Mouse (Mus musculus) cerebellum, adult 8-10 months (tissue): ENCODE data around the gene Fcgrt.
A peak's percentile ranks its signal among the peaks of the same experiment; 100 is the strongest.
"Not testable (repeated sequence)": the region's sequence is repeated elsewhere in the genome, so short reads cannot be mapped to it uniquely, and the experiment has no call there.

Experiments
- DNase-seq: peaks from one replicate; pipeline ENCODE4 v3.0.0; 2022

Fcgrt gene

DNA sequence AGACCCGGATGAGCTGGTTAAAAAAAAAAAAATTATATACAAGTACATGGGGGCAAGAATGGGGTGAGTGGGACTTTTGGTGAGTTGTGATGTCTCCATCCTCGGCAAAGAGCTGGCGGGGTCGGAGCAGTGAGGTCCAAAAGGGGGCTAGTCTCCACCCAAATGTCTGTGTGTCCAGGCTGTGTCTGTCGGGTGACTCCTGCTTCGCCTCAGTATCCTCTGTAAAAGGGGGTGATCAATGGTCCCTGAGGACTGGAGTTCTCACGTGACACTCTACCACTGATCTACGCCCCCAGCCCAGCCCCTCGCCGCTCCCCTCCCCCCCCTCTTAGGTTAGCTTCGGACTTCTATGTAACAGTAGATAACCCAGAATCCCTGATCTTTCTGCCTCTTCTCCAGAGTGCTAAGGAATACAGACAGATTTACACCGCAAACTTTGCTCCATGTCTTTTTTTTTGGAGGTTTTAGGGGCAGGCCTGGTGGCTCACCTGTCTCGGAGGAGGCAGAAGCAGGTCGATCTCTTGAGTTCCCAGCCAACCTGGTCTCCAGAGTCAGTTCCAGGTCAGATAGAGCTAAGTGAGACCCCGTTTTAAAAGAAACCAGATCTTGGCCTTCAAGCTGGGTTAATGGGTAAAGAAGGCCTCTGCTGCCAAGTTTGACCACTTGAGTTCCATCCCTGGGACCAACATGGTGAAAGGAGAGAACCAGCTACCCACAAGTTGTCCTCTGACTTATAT lies 26.3 kb upstream of the Fcgrt start:
- peak; percentile 25 for DNase-seq

GRCm38 (mm10) chr7:45129318-45129717 lies 25.7 kb upstream of the Fcgrt start:
- no peak for DNase-seq

GRCm38 (mm10) chr7:45128624-45129246 lies 25.1 kb upstream of the Fcgrt start, which contains the start of gene Rpl13a:
TSS of gene Rpl13a (minus strand) at chr7:45128761.
- DNase-seq = peak; percentile 98

DNA sequence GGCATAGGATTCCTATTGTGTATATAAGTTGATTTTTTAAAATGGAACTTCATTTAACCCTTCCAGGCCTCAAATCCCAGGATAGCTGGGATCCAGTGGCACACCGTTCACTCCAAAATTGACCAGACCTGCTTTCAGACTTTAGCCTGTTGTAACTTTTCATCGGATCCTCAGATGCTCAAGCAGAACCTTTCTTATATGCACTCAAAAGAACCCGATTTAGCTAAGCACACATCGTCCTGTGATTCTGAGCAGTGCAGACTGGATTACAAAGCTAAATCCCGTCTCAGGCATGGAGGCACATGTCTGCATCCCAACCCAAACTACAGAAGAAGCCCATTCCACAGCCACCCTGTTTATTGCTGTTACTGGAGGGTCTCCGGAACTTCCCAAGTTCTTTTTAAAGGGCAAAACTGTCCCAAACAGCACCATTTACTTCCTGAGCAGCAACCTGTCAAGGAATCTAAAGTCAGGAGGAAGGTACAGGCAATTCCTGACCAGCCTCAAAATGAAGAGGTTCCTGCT lies 24.1 kb upstream of the Fcgrt start:
- DNase-seq = peak; percentile 17

DNA sequence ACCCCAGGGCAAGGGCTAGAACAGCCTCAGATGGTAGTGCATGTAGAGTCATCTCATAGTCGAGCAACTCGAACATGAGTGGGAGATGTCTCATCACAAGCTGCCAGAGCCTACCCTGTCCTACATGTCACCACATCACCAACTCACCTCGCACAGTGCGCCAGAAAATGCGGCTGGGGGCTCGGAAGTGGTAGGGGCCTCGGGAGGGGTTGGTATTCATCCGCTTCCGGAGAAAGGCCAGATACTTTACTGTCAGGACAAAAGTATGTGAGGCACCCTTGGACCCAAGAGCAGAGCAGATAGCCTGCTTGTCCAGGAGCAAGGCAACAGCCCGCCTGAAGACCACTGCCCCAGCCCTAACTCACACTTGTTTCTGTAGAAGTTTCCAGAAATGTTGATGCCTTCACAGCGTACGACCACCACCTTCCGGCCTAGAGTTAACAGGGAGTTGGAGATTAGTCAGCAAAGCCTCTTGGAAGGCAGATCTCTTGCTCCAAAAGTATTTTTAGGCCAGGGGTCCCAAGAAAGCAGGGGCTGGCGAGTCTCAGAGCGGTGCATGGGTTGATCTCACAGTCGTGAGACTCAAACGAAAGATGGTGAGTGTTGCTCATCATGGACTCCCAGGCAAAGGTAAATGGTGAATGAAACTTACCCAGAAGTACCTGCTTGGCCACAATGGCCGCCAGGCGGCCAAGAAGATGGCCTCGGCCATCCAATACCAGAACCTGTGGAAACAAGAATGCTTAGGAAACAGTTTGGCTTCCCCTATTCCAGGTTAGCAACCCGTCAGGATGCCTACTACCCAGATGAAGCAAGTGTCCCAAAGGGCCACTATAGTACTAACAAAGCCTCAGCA lies 23.4 kb upstream of the Fcgrt start:
- peak; percentile 25 for DNase-seq

GRCm38 (mm10) chr7:45126147-45126843 lies 22.6 kb upstream of the Fcgrt start:
- DNase-seq = no peak

GRCm38 (mm10) chr7:45125649-45126048 lies 22.0 kb upstream of the Fcgrt start:
- not testable (repeated sequence) for DNase-seq

- no peak for DNase-seq
These were observed 21.5 kb upstream of the Fcgrt start for GRCm38 (mm10) chr7:45125144-45125600.

DNA sequence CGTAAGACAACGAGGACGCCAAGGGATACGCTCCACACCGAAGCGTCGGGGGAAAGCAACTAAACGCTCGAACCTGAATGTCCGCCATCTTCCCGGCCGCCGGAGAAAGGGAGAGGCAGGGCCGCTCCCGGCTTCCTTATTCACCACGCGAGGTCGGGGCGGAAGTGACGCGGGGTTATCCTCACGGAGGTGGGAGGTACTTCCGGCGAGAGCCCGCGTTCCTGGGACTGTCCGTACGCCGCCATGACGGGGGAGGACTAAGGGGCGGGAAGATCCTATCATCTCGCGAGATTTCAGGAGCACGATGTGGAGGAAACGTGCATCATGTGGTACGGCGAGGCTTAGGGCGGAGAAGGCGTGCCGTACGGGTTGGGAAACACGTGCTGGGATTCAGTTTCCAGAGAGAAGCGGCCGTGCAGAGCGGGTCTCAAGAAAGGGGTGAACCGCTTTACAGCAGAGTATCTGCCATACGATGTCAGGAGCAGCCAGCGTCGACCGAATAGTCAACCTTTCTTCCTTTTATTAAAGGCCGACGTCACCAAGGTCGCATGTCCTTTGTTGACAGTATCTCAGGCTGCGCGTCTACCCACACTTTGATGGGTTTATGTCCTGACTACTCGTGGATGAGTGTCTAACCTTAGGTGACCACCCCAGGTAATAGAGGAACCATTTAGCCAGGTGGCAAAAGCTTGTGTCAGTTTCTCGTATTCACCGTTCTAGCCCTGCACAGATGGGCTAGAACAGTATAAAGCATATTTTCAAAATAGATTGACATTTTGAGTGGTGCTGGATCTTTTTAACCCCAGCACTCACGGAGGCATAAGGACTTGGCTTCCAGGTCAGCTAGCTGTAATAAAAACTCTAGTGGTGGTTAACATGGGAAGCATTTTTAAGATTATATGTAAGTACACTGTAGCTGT lies 20.8 kb upstream of the Fcgrt start, which contains the start of gene Rps11:
Gene Rps11, minus strand, starts transcription at position 216 of the 920 bp plus-strand sequence.
- peak; percentile 98 for DNase-seq

DNA sequence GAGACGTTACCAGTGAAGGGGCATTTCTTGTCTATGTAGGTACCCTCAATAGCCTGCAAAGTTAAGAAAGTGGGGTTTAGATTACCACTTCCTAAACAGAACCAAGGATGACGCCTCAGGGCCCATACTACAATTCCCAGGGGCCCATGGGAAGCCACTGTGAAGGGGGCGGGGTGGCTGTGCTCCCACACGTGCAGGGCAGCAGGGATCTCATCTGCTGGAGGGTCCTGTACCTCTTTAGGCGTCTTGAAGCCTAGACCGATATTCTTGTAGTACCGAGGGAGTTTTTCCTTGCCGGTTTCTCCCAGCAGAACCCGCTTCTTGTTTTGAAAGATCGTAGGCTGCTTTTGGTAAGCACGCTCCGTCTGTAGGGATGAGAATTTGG lies 19.5 kb upstream of the Fcgrt start:
- no peak for DNase-seq

DNA sequence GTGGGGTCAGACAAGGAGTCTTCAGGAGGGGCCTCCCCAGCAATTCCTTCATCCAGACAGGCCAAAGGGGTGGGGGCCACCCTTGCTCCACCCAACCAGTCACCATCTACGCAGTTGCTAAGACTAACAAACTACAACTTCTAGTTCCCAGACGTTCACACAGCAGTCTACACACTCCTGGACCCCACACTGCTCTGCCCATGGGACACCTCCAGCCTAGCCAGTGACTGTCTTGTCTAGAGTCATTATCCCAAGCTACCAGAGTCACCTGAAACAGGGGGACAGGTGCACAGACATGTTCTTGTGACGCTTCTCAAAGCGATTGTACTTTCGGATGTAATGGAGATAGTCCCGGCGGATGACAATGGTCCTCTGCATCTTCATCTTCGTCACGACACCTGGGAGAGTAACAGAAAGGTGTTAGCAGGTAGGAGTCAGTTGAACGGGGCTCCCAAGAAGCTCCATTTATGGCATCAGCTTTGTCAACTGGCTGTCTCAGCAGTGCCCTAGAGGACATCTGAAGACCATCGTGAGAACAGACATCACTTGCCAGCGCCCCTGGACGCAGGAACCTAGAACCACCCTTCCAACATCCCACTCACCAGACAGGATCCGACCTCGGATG lies 19.0 kb upstream of the Fcgrt start:
- no peak for DNase-seq

- no peak for DNase-seq
These were observed 18.3 kb upstream of the Fcgrt start for GRCm38 (mm10) chr7:45121966-45122365.

DNA sequence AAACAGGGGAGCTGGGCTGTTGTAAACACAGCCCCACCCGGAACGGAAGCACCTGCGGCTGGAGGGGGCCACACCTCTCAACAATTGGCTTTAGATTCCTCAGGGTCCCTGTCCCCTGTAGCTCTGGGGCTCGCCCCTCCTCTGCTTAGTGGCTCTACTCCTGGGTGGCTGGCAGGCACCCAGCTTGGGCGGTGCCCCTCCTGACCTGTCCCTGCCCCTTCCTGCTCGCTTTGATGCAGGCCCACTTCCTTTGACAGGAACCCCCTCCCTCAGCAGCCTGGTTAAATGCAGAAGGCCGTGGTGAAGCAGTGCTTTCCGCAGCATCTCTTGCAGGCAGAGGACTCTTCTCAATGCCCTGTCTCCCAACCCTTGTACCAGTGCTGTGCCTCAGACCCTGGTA lies 17.8 kb upstream of the Fcgrt start:
- DNase-seq = no peak

DNA sequence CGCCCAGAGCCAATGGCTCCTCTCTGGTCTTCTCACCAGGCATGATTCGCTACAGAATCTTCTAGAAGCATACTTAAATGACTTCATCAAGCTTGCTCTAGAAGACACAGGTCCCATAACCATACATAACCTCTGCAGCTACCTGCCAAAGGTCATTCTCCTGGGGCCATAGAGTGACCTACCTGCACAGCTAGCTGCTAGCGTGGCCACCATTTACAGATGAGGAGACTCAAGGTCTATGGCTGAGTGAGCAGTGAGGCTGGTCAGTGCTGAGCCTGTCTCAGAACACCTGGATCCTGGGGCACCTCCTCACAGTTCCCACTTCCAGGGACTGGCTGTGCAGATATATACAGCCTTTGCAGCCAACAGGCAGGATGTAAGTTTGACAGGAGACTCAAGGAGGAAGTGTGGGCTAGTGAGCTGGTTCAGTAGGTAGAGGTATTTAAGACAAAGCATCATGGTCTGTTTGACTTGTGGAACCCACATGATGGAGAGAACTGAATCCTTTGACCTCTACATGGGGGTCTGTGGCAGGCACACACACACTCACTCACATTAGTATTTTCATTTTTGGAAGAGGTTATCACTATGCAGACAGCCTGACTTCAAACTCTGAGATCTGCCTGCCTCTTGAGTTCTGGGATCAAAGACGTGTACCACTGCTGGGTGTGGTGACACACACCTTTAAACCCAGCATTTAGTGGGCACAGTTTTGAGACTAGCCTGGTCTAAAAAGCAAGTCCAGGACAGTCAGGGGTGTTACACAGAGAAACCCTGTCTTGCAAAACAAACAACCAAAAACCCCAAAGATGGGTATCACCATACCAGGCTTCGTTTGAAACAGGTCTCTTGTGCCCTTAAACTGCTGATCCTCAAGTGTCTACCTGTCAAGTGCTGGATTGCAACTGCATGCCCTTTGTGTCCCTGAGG lies 16.4 kb upstream of the Fcgrt start:
- DNase-seq = no peak

- no peak for DNase-seq
These were observed 14.7 kb upstream of the Fcgrt start for GRCm38 (mm10) chr7:45118336-45118735.

DNA sequence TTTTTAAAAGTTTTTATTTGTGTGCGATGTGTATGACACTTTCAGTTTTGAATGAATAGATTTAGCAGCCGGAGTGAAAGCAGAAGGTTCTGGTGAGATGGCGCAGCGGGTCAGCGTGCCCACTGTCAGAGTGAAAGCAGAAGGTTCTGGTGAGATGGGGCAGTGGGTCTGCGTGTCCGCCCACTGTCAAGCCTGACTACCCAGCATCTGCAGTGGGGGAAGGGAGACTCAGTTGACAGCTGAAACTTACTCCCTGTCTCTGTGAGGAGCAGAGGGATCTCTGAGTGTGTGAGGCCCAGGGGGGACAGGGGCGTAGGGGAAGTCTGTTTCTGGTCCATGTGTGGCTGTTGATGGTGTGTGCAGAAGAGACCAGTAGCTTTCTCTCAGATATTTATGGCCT lies 13.9 kb upstream of the Fcgrt start:
- DNase-seq = no peak

- DNase-seq = no peak
These were observed 9.8 kb upstream of the Fcgrt start for GRCm38 (mm10) chr7:45113476-45113875.

- no peak for DNase-seq
These were observed 8.9 kb upstream of the Fcgrt start for GRCm38 (mm10) chr7:45112529-45112928.

GRCm38 (mm10) chr7:45111940-45112339 lies 8.3 kb upstream of the Fcgrt start:
- DNase-seq = no peak

DNA sequence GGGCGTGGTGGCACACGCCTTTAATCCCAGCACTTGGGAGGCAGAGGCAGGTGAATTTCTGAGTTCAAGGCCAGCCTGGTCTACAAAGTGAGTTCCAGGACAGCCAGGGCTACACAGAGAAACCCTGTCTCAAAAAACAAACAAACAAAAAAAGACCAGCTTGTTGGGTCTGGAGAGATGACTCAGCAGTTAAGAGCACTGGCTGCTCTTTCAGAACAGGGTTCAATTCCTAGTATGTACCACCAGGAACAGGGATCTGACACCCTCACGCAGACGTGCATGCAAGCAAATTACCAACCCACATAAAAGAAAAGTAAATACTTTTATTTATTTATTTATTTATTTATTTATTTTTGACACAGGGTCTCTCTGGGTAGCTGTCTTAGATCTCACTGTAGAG lies 6.4 kb upstream of the Fcgrt start:
- DNase-seq = not testable (repeated sequence)
